Mouse (Mus musculus): ENCODE data around the gene Ripor3. TPM values are rescaled to one million over a fixed set of nuclear protein-coding genes. Genes with fewer than 3 reads are reported as not detected.

Gene Ripor3
- polyA plus RNA-seq, 1 experiment: 0.84 TPM

- no peak overlapping the region for H3K27ac ChIP-seq (ENCODE audit: insufficient read depth, low read length)
- WGBS: 73% methylated on average over 3 of the region's 3 CpGs
- H3K4me1 ChIP-seq (ENCODE audit: control insufficient read depth, insufficient read depth, low read length): peaks cover 32% of the 10 kb centered on the region
- no peak overlapping the region for H3K4me3 ChIP-seq (replicated peaks; ENCODE audit: insufficient read depth, low read depth, low read length)
- DNase-seq: no peak
- H3K27me3 ChIP-seq (ENCODE audit: control insufficient read depth, insufficient read depth, low read length): no peaks in the 10 kb centered on the region
- no peak for TF ChIP-seq POLR2A (IDR thresholded peaks at IDR 0.05; ENCODE audit: borderline replicate concordance, insufficient read depth, low read length)
- TF ChIP-seq CTCF (IDR thresholded peaks at IDR 0.05; ENCODE audit: borderline replicate concordance, insufficient read depth, low read depth, low read length): no peak
Observed at GRCm38 (mm10) chr2:167938786-167939185, 71.6 kb downstream of the Ripor3 start.

- Histone ChIP-seq H3K27ac (ENCODE audit: insufficient read depth, low read length) (no peak overlapping the region), H3K27me3 (ENCODE audit: control insufficient read depth, insufficient read depth, low read length) (no peaks in the 10 kb centered on the region), H3K4me1 (ENCODE audit: control insufficient read depth, insufficient read depth, low read length) (peaks cover 4% of the 10 kb centered on the region; the same call in 1 of the 2 replicates), H3K4me3 (replicated peaks; ENCODE audit: insufficient read depth, low read depth, low read length) (no peak overlapping the region)
- WGBS: 82% methylated on average over 3 of the region's 3 CpGs
- no peak for DNase-seq
- no peak for TF ChIP-seq POLR2A (IDR thresholded peaks at IDR 0.05; ENCODE audit: borderline replicate concordance, insufficient read depth, low read length)
- no peak for TF ChIP-seq CTCF (IDR thresholded peaks at IDR 0.05; ENCODE audit: borderline replicate concordance, insufficient read depth, low read depth, low read length)
Observed at GRCm38 (mm10) chr2:167935956-167936355, 74.5 kb downstream of the Ripor3 start.

GRCm38 (mm10) chr2:167933397-167933796 is 77.0 kb downstream of the Ripor3 start:
- Histone ChIP-seq H3K27me3 (ENCODE audit: control insufficient read depth, insufficient read depth, low read length) (no peaks in the 10 kb centered on the region), H3K4me1 (ENCODE audit: control insufficient read depth, insufficient read depth, low read length) (no peaks in the 10 kb centered on the region), H3K4me3 (replicated peaks; ENCODE audit: insufficient read depth, low read depth, low read length) (peak overlapping the region; percentile 65), H3K27ac (ENCODE audit: insufficient read depth, low read length) (no peak overlapping the region)
- no peak for DNase-seq
- 40% methylated on average over 7 of the region's 7 CpGs for WGBS
- TF ChIP-seq POLR2A (IDR thresholded peaks at IDR 0.05; ENCODE audit: borderline replicate concordance, insufficient read depth, low read length): no peak
- no peak for TF ChIP-seq CTCF (IDR thresholded peaks at IDR 0.05; ENCODE audit: borderline replicate concordance, insufficient read depth, low read depth, low read length)

GRCm38 (mm10) chr2:167932727-167933231 is 77.6 kb downstream of the Ripor3 start:
- H3K4me3 ChIP-seq (replicated peaks; ENCODE audit: insufficient read depth, low read depth, low read length): peak overlapping the region; percentile 65
- no peak overlapping the region; the same call in 1 of the 2 replicates for H3K27ac ChIP-seq (ENCODE audit: insufficient read depth, low read length)
- under 1% methylated on average over 18 of the region's 18 CpGs for WGBS
- no peaks in the 10 kb centered on the region for H3K27me3 ChIP-seq (ENCODE audit: control insufficient read depth, insufficient read depth, low read length)
- TF ChIP-seq POLR2A (IDR thresholded peaks at IDR 0.05; ENCODE audit: borderline replicate concordance, insufficient read depth, low read length) (no peak), CTCF (IDR thresholded peaks at IDR 0.05; ENCODE audit: borderline replicate concordance, insufficient read depth, low read depth, low read length) (no peak)
- DNase-seq: no peak
- H3K4me1 ChIP-seq (ENCODE audit: control insufficient read depth, insufficient read depth, low read length): no peaks in the 10 kb centered on the region

- TF ChIP-seq POLR2A (IDR thresholded peaks at IDR 0.05; ENCODE audit: borderline replicate concordance, insufficient read depth, low read length): peak; percentile 75
- no peak for TF ChIP-seq CTCF (IDR thresholded peaks at IDR 0.05; ENCODE audit: borderline replicate concordance, insufficient read depth, low read depth, low read length)
- WGBS: under 1% methylated on average over 99 of the region's 99 CpGs
- peak; percentile 97 for DNase-seq
- Histone ChIP-seq H3K4me1 (ENCODE audit: control insufficient read depth, insufficient read depth, low read length) (no peaks in the 10 kb centered on the region), H3K4me3 (replicated peaks; ENCODE audit: insufficient read depth, low read depth, low read length) (peak within 1 kb of the TSS; percentile 69), H3K27ac (ENCODE audit: insufficient read depth, low read length) (peak within 1 kb of the TSS; percentile 45), H3K27me3 (ENCODE audit: control insufficient read depth, insufficient read depth, low read length) (no peaks in the 10 kb centered on the region)
Observed at GRCm38 (mm10) chr2:167931985-167932726, 78.3 kb downstream of the Ripor3 start, which contains the start of gene Ptpn1. Gene Ptpn1 (plus strand): TSS chr2:167932057.

GRCm38 (mm10) chr2:167930975-167931374 is 79.4 kb downstream of the Ripor3 start:
- Histone ChIP-seq H3K4me3 (replicated peaks; ENCODE audit: insufficient read depth, low read depth, low read length) (no peak overlapping the region), H3K27ac (ENCODE audit: insufficient read depth, low read length) (no peak overlapping the region), H3K4me1 (ENCODE audit: control insufficient read depth, insufficient read depth, low read length) (no peaks in the 10 kb centered on the region), H3K27me3 (ENCODE audit: control insufficient read depth, insufficient read depth, low read length) (no peaks in the 10 kb centered on the region)
- WGBS: 94% methylated on average over 3 of the region's 3 CpGs
- no peak for DNase-seq
- TF ChIP-seq POLR2A (IDR thresholded peaks at IDR 0.05; ENCODE audit: borderline replicate concordance, insufficient read depth, low read length): no peak
- no peak for TF ChIP-seq CTCF (IDR thresholded peaks at IDR 0.05; ENCODE audit: borderline replicate concordance, insufficient read depth, low read depth, low read length)

Other genes starting within 250 kb of the Ripor3 start
- gene Ptpn1, start 78.6 kb downstream of the Ripor3 start, polyA plus RNA-seq (2012; rRNA removed): 24.5 and 25.0 TPM in 2 replicates
- gene Pard6b, start 70.4 kb upstream of the Ripor3 start, polyA plus RNA-seq (2012; rRNA removed): 5.3 and 5.7 TPM in 2 replicates
- gene Adnp, start 196.5 kb upstream of the Ripor3 start, polyA plus RNA-seq (2012; rRNA removed): 25.9 and 33.0 TPM in 2 replicates
- gene Gm20716, start 219.7 kb upstream of the Ripor3 start, polyA plus RNA-seq (2012; rRNA removed): 36.1 and 39.9 TPM in 2 replicates
- 26.7 and 28.1 TPM in 2 replicates for gene Dpm1, start 220.0 kb upstream of the Ripor3 start, polyA plus RNA-seq (2012; rRNA removed)
- 13.4 and 14.1 TPM in 2 replicates for gene Mocs3, start 220.0 kb upstream of the Ripor3 start, polyA plus RNA-seq (2012; rRNA removed)